Mouse (Mus musculus) thymus, postnatal 4 days (tissue): ENCODE data around the gene Pof1b.

Source experiments
- DNase-seq: peaks from one replicate; pipeline ENCODE4 v3.0.0; 2021

Pof1b gene

GRCm38 (mm10) chrX:112698508-112698907 lies at the start of gene Pof1b:
Gene Pof1b (minus strand): TSS chrX:112698651.
- no peak for DNase-seq

- DNase-seq, result no peak
These were observed 18.1 kb upstream of the Pof1b start for GRCm38 (mm10) chrX:112716587-112716986.

- DNase-seq, result no peak
These were observed 4.1 kb downstream of the Pof1b start for GRCm38 (mm10) chrX:112694392-112694791.

GRCm38 (mm10) chrX:112680605-112681004 lies 17.8 kb downstream of the Pof1b start:
- DNase-seq, result no peak

GRCm38 (mm10) chrX:112675525-112675924 lies 22.9 kb downstream of the Pof1b start:
- DNase-seq, result no peak

GRCm38 (mm10) chrX:112601306-112602120 lies 96.9 kb downstream of the Pof1b start:
- peak; percentile 39 for DNase-seq

GRCm38 (mm10) chrX:112600511-112601305 lies 97.7 kb downstream of the Pof1b start, which contains the start of gene Zfp711:
Gene Zfp711 (plus strand): TSS chrX:112600526.
- DNase-seq, result peak; percentile 66
